Mouse (Mus musculus) midbrain, postnatal 0 days (tissue): Measurements from ENCODE around the gene Rasef. TPM values are rescaled to one million over a fixed set of nuclear protein-coding genes. Genes with fewer than 3 reads are reported as not detected.
"Not testable (repeated sequence)": the region's sequence is repeated elsewhere in the genome, so short reads cannot be mapped to it uniquely, and the experiment has no call there.

Source experiments
- ATAC-seq: fragments of 200-750 bp; cut with Nextera tagmentation; 2 replicates; pipeline ENCODE4 v1.8.0; 2017; ENCODE audit warnings: moderate number of reproducible peaks, mild to moderate bottlenecking, moderate TSS enrichment, moderate library complexity; ENCODE audit not compliant: low FRiP score
- DNase-seq: peaks from one replicate; pipeline ENCODE4 v3.0.0-alpha.2; 2015; ENCODE audit warnings: low spot score
- H3K27ac ChIP-seq: fragments of 300-500 bp; sonication (generic); 2 replicates; pipeline ENCODE4 v1.5.1; 2014; ENCODE audit warnings: low read depth, mild to moderate bottlenecking, low read length, mixed read lengths
- H3K27me3 ChIP-seq: fragments of 300-500 bp; sonication (generic); 2 replicates; pipeline ENCODE4 v1.6.1; 2014; ENCODE audit warnings: low read length, control low read depth, mixed read lengths; ENCODE audit not compliant: insufficient read depth
- H3K36me3 ChIP-seq: fragments of 300-500 bp; sonication (generic); 2 replicates; pipeline ENCODE4 v1.6.1; 2014; ENCODE audit warnings: low read length, control low read depth, mixed read lengths; ENCODE audit not compliant: insufficient read depth
- H3K4me1 ChIP-seq: fragments of 300-500 bp; sonication (generic); 2 replicates; pipeline ENCODE4 v1.6.1; 2014; ENCODE audit warnings: mild to moderate bottlenecking, control low read depth, antibody characterized with exemption, low read length, mixed read lengths; ENCODE audit not compliant: insufficient read depth
- H3K4me2 ChIP-seq: fragments of 300-500 bp; sonication (generic); 2 replicates; pipeline ENCODE4 v1.6.1; 2014; ENCODE audit warnings: low read depth, mild to moderate bottlenecking, low read length, mixed read lengths; ENCODE audit not compliant: poor library complexity, severe bottlenecking
- H3K4me3 ChIP-seq: fragments of 300-500 bp; sonication (generic); 2 replicates; pipeline ENCODE4 v1.5.1; 2014; ENCODE audit warnings: low read depth, mild to moderate bottlenecking, low read length, moderate library complexity
- H3K9ac ChIP-seq: fragments of 300-500 bp; sonication (generic); replicated peaks from 2 replicates; pipeline ENCODE4 v1.6.1; 2014; ENCODE audit warnings: mild to moderate bottlenecking, low read length, moderate library complexity, mixed read lengths; ENCODE audit not compliant: poor library complexity, severe bottlenecking
- H3K9me3 ChIP-seq: fragments of 300-500 bp; sonication (generic); 2 replicates; pipeline ENCODE4 v1.6.1; 2016; ENCODE audit warnings: low read length, control low read depth
- CTCF ChIP-seq: IDR thresholded peaks from 2 replicates; pipeline ENCODE4 v1.5.1; 2016; ENCODE audit warnings: antibody characterized with exemption, mild to moderate bottlenecking
- WGBS: fragments of 180-500 bp; shearing (Covaris S2); extraction: QIAGEN DNeasy Blood & Tissue Kit; methylation state at CpG from one replicate; pipeline ENCODE4 v1.1.7; 2014; 5-methylcytosine and 5-hydroxymethylcytosine counted together
- polyA plus RNA-seq: library from polyadenylated mRNA; unstranded; fragments of >200 nt; fragmentation: Nextera tagmentation; extraction: Ambion mirVana; gene quantifications from 2 replicates; pipeline ENCODE4 v1.2.1, GENCODE M21; 2015
- total RNA-seq: library from RNA; depleted of rRNA; stranded (reverse); fragments of >200 nt; gene quantifications from 2 replicates; pipeline ENCODE4 v1.2.3, GENCODE M21; 2014; rRNA removed

Rasef gene
- total and polyA plus RNA-seq, 2 experiments from 2014 or later: 0.16 to 0.65 TPM

DNA sequence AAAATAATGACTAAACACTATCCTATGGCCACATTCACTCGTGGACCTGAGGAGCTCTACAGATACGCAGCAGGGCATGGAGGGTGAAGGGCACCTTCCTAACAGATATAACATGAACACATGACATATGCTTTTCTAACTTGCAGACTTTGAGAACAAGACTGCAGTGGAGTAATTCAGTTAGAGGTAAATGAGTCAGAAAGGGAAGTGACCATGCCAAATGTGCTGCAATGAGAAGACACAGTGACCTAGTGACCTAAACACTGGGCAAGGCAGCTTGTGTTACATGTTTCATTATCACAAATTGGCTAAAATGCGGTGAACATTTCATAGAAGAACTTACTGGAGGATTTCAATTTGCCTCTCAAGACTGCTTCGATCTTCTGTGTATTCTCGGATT, 42.6 kb downstream of the Rasef start:
- Histone ChIP-seq H3K27me3 (no peaks in the 10 kb centered on the region), H3K4me3 (no peak overlapping the region), H3K36me3 (no peaks in the 10 kb centered on the region), H3K4me2 (no peak overlapping the region), H3K9ac (no peak overlapping the region), H3K9me3 (no peaks in the 10 kb centered on the region), H3K27ac (no peak overlapping the region), H3K4me1 (no peaks in the 10 kb centered on the region)
- DNase-seq (no peak), ATAC-seq (no peak)
- WGBS: 94% methylated on average over 5 of the region's 5 CpGs
- TF ChIP-seq CTCF: no peak

DNA sequence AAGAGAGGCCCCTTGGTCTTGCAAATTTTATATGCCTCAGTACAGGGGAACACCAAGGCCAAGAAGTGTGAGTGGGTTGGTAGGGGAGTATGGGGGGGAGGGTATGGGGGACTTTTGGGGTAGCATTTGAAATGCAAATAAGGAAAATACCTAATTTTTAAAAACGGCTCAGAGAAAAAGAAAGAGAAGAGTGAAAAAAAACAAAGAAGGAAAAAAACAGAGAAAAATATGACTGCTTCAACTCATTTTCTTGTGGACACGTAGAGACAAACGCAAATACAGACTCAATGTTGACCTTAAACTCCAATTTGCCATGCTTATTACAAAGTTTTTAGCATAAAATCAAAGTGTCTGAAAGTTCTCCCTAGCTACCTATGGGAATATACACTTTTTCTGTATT, 51.4 kb downstream of the Rasef start:
- no peak overlapping the region for H3K9ac ChIP-seq
- ATAC-seq: no peak
- DNase-seq: no peak
- H3K4me3 ChIP-seq: no peak overlapping the region
- no peak overlapping the region for H3K27ac ChIP-seq
- H3K4me2 ChIP-seq: no peak overlapping the region
- no peaks in the 10 kb centered on the region for H3K4me1 ChIP-seq
- no peaks in the 10 kb centered on the region for H3K36me3 ChIP-seq
- H3K27me3 ChIP-seq: no peaks in the 10 kb centered on the region
- TF ChIP-seq CTCF: no peak
- H3K9me3 ChIP-seq: no peaks in the 10 kb centered on the region
- 95% methylated on average over 3 of the region's 3 CpGs for WGBS

- no peak for TF ChIP-seq CTCF
- Histone ChIP-seq H3K36me3 (no peaks in the 10 kb centered on the region), H3K27me3 (no peaks in the 10 kb centered on the region), H3K4me1 (no peaks in the 10 kb centered on the region), H3K4me2 (no peak overlapping the region), H3K27ac (no peak overlapping the region), H3K9me3 (no peaks in the 10 kb centered on the region), H3K9ac (no peak overlapping the region), H3K4me3 (no peak overlapping the region)
- ATAC-seq (no peak), DNase-seq (no peak)
Measured at GRCm38 (mm10) chr4:73719819-73720218, 71.0 kb downstream of the Rasef start.

DNA sequence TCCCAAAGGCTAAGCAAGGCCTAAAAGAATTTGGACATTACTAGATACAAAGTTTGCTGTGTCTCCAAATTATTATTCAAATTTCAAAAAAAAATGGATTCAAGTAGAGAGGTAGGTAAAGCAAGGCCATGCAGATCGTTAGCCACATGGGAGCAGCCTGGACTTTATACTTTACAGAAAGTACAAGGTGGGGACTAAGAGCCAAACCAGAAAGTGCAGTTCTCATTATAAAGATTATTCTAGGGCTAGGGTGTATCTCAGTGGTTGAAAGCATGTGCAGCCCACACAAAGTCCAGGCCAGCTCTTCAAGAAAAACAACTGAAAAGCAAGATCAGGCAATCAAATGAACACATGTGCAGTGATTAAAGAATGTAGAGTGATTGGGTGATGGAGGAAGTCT, 72.0 kb downstream of the Rasef start:
- H3K27me3 ChIP-seq: no peaks in the 10 kb centered on the region
- no peak for DNase-seq
- no peak overlapping the region for H3K4me2 ChIP-seq
- no peak for TF ChIP-seq CTCF
- H3K9me3 ChIP-seq: no peaks in the 10 kb centered on the region
- H3K4me3 ChIP-seq: no peak overlapping the region
- 94% methylated on average over 1 of the region's 1 CpGs for WGBS
- H3K27ac ChIP-seq: no peak overlapping the region
- no peaks in the 10 kb centered on the region for H3K36me3 ChIP-seq
- no peak overlapping the region for H3K9ac ChIP-seq
- H3K4me1 ChIP-seq: no peaks in the 10 kb centered on the region
- ATAC-seq: no peak

DNA sequence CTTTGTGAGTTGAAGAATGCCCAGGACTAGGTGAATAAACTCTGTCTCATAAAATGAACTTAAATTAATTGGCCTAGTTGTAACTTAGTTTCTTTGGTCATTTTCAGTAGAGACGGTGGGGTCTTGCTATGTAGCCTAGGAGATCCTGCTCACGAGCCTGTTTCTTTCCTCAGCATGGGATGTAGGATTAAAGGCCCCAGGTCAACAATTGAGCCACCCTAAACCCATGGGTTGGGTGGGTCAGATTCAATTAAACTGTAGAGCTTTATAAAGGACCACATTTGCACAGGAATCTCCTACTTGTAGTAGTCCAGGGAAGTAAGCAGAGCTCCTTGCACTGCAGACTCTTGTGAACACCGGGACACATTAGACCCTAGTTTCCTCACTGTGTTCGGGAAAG, 107.6 kb downstream of the Rasef start, which contains the start of gene Gm428:
Gm428 (plus strand) TSS at position 301 of the 400 bp plus-strand sequence.
- not testable (repeated sequence) for H3K4me1 ChIP-seq, H3K9me3 ChIP-seq, H3K27me3 ChIP-seq, H3K36me3 ChIP-seq, H3K27ac ChIP-seq, DNase-seq, H3K4me3 ChIP-seq, ATAC-seq, H3K9ac ChIP-seq, H3K4me2 ChIP-seq
- no CpG with 5 or more reads among the region's 4 CpGs for WGBS

GRCm38 (mm10) chr4:73668054-73668453, 122.7 kb downstream of the Rasef start, which contains the start of gene Gm11239:
Gm11239 (plus strand) TSS chr4:73668354.
- ATAC-seq, H3K36me3 ChIP-seq, DNase-seq, H3K9ac ChIP-seq, H3K9me3 ChIP-seq, H3K4me2 ChIP-seq, H3K27ac ChIP-seq, H3K27me3 ChIP-seq, H3K4me1 ChIP-seq, H3K4me3 ChIP-seq: not testable (repeated sequence)
- no CpG with 5 or more reads among the region's 4 CpGs for WGBS

Other genes starting within 250 kb of the Rasef start
- not detected in 2 replicates for gene Gm11238, start 183.1 kb downstream of the Rasef start, total RNA-seq
- gene Gm11238, start 183.1 kb downstream of the Rasef start, polyA plus RNA-seq: not detected in 2 replicates
- not detected in 2 replicates for gene Gm11237, start 168.0 kb downstream of the Rasef start, total RNA-seq
- gene Gm11237, start 168.0 kb downstream of the Rasef start, polyA plus RNA-seq: not detected in 2 replicates
- not detected in 2 replicates for gene Gm11236, start 152.9 kb downstream of the Rasef start, total RNA-seq
- not detected in 2 replicates for gene Gm11236, start 152.9 kb downstream of the Rasef start, polyA plus RNA-seq
- gene Gm11239, start 122.6 kb downstream of the Rasef start, total RNA-seq: not detected in 2 replicates
- not detected in 2 replicates for gene Gm11239, start 122.6 kb downstream of the Rasef start, polyA plus RNA-seq
- gene Gm428, start 107.5 kb downstream of the Rasef start, total RNA-seq: not detected in 2 replicates
- gene Gm428, start 107.5 kb downstream of the Rasef start, polyA plus RNA-seq: not detected in 2 replicates
- gene Gm11758, start 85.3 kb upstream of the Rasef start, total RNA-seq: not detected in 2 replicates
- gene Gm11758, start 85.3 kb upstream of the Rasef start, polyA plus RNA-seq: not detected in 2 replicates
- not detected in 2 replicates for gene Gm11757, start 100.1 kb upstream of the Rasef start, total RNA-seq
- gene Gm11757, start 100.1 kb upstream of the Rasef start, polyA plus RNA-seq: not detected in 2 replicates
- not detected in 2 replicates for gene Gm13871, start 115.0 kb upstream of the Rasef start, total RNA-seq
- not detected in 2 replicates for gene Gm13871, start 115.0 kb upstream of the Rasef start, polyA plus RNA-seq
- gene Gm11756, start 129.8 kb upstream of the Rasef start, total RNA-seq: not detected in 2 replicates
- not detected in 2 replicates for gene Gm11756, start 129.8 kb upstream of the Rasef start, polyA plus RNA-seq
- gene 2310002L09Rik, start 159.9 kb upstream of the Rasef start, total RNA-seq: not detected in 2 replicates
- not detected in 2 replicates for gene 2310002L09Rik, start 159.9 kb upstream of the Rasef start, polyA plus RNA-seq
- gene Frmd3, start 222.4 kb upstream of the Rasef start, total RNA-seq: 21.8 and 27.8 TPM in 2 replicates
- 24.1 and 27.6 TPM in 2 replicates for gene Frmd3, start 222.4 kb upstream of the Rasef start, polyA plus RNA-seq